Mouse (Mus musculus) liver, postnatal 0 days (tissue): ENCODE results near the gene Esrra. TPM values are rescaled to one million over a fixed set of nuclear protein-coding genes. Genes with fewer than 3 reads are reported as not detected.
"Not testable (repeated sequence)": the region's sequence is repeated elsewhere in the genome, so short reads cannot be mapped to it uniquely, and the experiment has no call there.

ENCODE experiments used
- ATAC-seq: fragments of 200-750 bp; cut with Nextera tagmentation; 2 replicates; pipeline ENCODE4 v1.8.0; 2017; ENCODE audit warnings: mild to moderate bottlenecking, moderate library complexity
- DNase-seq: peaks from one replicate; pipeline ENCODE4 v3.0.0-alpha.2; 2016
- H3K27ac ChIP-seq: fragments of 300-500 bp; sonication (generic); 2 replicates; pipeline ENCODE4 v1.5.1; 2014; ENCODE audit warnings: antibody characterized with exemption, moderate library complexity, mild to moderate bottlenecking, low read depth
- H3K27me3 ChIP-seq: fragments of 300-500 bp; sonication (generic); 2 replicates; pipeline ENCODE4 v1.6.1; 2014; ENCODE audit warnings: low read length, control low read depth, mixed read lengths; ENCODE audit not compliant: insufficient read depth
- H3K36me3 ChIP-seq: fragments of 300-500 bp; sonication (generic); replicated peaks from 2 replicates; pipeline ENCODE4 v1.6.1; 2014; ENCODE audit warnings: mild to moderate bottlenecking, control low read depth, low read length, moderate library complexity, mixed read lengths; ENCODE audit not compliant: insufficient read depth
- H3K4me1 ChIP-seq: fragments of 300-500 bp; sonication (generic); 2 replicates; pipeline ENCODE4 v1.6.1; 2014; ENCODE audit warnings: antibody characterized with exemption, mild to moderate bottlenecking, control low read depth; ENCODE audit not compliant: insufficient read depth
- H3K4me2 ChIP-seq: fragments of 300-500 bp; sonication (generic); 2 replicates; pipeline ENCODE4 v1.6.1; 2014; ENCODE audit warnings: low read depth, mild to moderate bottlenecking, low read length, moderate library complexity, mixed read lengths
- H3K4me3 ChIP-seq: fragments of 300-500 bp; sonication (generic); 2 replicates; pipeline ENCODE4 v1.5.1; 2014; ENCODE audit warnings: low read depth, low read length
- H3K9ac ChIP-seq: fragments of 300-500 bp; sonication (generic); replicated peaks from 2 replicates; pipeline ENCODE4 v1.6.1; 2014; ENCODE audit warnings: mild to moderate bottlenecking, moderate library complexity
- H3K9me3 ChIP-seq: fragments of 300-500 bp; sonication (generic); 2 replicates; pipeline ENCODE4 v1.6.1; 2016; ENCODE audit warnings: mild to moderate bottlenecking, control low read depth, low read length, mixed read lengths
- CTCF ChIP-seq: sonication (generic); IDR thresholded peaks from 2 replicates; pipeline ENCODE4 v1.5.1; 2016; ENCODE audit warnings: antibody characterized with exemption, low read depth
- EP300 ChIP-seq: IDR thresholded peaks from 2 replicates; pipeline ENCODE4 v1.6.1; 2016; ENCODE audit warnings: antibody characterized with exemption, low read depth, mild to moderate bottlenecking
- WGBS: fragments of 180-500 bp; shearing (Covaris S2); extraction: QIAGEN DNeasy Blood & Tissue Kit; methylation state at CpG from one replicate; pipeline ENCODE4 v1.1.7; 2014; ENCODE audit not compliant: insufficient replicate concordance; 5-methylcytosine and 5-hydroxymethylcytosine counted together
- polyA plus RNA-seq: library from polyadenylated mRNA; unstranded; fragments of >200 nt; fragmentation: Nextera tagmentation; extraction: Ambion mirVana; gene quantifications from 2 replicates; pipeline ENCODE4 v1.2.1, GENCODE M21; 2015

The Esrra gene
- polyA plus RNA-seq, 1 experiment from 2014 or later, result 8.2 TPM

- 78% methylated on average over 4 of the region's 4 CpGs for WGBS
- DNase-seq, result no peak
Measured at GRCm38 (mm10) chr19:6899641-6900040, 22.0 kb downstream of the Esrra start.

GRCm38 (mm10) chr19:6895608-6896305 lies 25.9 kb downstream of the Esrra start:
- not testable (repeated sequence) for H3K4me1 ChIP-seq, H3K9me3 ChIP-seq, H3K27ac ChIP-seq, H3K4me3 ChIP-seq, H3K36me3 ChIP-seq, H3K9ac ChIP-seq, ATAC-seq, H3K27me3 ChIP-seq, H3K4me2 ChIP-seq, DNase-seq
- WGBS, result 66% methylated on average over 18 of the region's 18 CpGs

More at GRCm38 (mm10) chr19:6899641-6900040, 22.0 kb downstream of the Esrra start:
- H3K9me3 ChIP-seq, result no peaks in the 10 kb centered on the region
- H3K4me2 ChIP-seq, result no peak overlapping the region
- no peak overlapping the region for H3K27ac ChIP-seq
- ATAC-seq, result no peak
- no peak overlapping the region for H3K4me3 ChIP-seq
- H3K9ac ChIP-seq, result no peak overlapping the region
- H3K36me3 ChIP-seq, result no peaks in the 10 kb centered on the region
- H3K27me3 ChIP-seq, result no peaks in the 10 kb centered on the region
- TF ChIP-seq CTCF, result no peak
- no peak for TF ChIP-seq EP300
- H3K4me1 ChIP-seq, result no peaks in the 10 kb centered on the region

GRCm38 (mm10) chr19:6893731-6894451 lies 27.7 kb downstream of the Esrra start:
- Histone ChIP-seq H3K9me3 (no peaks in the 10 kb centered on the region), H3K36me3 (no peaks in the 10 kb centered on the region), H3K27me3 (no peaks in the 10 kb centered on the region), H3K27ac (no peak overlapping the region), H3K4me2 (no peak overlapping the region), H3K4me1 (no peaks in the 10 kb centered on the region), H3K9ac (no peak overlapping the region), H3K4me3 (no peak overlapping the region)
- TF ChIP-seq CTCF (no peak), EP300 (no peak)
- DNase-seq, result no peak
- 86% methylated on average over 14 of the region's 14 CpGs for WGBS
- no peak for ATAC-seq

DNA sequence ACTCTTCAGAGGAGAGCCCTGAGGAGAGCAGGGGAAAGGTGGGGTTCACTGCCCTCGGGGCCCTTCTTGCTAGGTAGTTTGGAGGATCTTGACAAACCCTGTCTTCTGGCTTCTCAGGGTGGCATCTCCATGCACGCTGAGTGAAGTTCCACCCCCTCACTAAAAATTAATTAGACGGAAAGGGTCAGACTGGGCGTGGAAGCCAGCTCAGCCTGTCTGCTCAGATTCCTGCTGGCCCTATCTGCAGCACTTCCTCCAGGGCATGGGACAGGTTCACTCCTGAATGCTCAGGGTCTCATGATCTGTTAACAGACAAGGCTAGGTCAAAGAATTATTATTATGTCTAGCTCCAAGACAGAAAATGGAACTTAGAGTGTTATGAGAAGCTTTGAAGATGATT lies 29.1 kb downstream of the Esrra start:
- H3K27me3 ChIP-seq, result no peaks in the 10 kb centered on the region
- ATAC-seq, result no peak
- DNase-seq, result no peak
- no peak overlapping the region for H3K4me2 ChIP-seq
- no peaks in the 10 kb centered on the region for H3K9me3 ChIP-seq
- WGBS, result 50% methylated on average over 4 of the region's 4 CpGs
- no peaks in the 10 kb centered on the region for H3K4me1 ChIP-seq
- no peak overlapping the region for H3K4me3 ChIP-seq
- no peak overlapping the region for H3K27ac ChIP-seq
- TF ChIP-seq EP300, result no peak
- TF ChIP-seq CTCF, result no peak
- no peaks in the 10 kb centered on the region for H3K36me3 ChIP-seq
- no peak overlapping the region for H3K9ac ChIP-seq

- H3K27ac ChIP-seq, result no peak overlapping the region
- H3K4me2 ChIP-seq, result no peak overlapping the region
- H3K9me3 ChIP-seq, result no peaks in the 10 kb centered on the region
- no peak overlapping the region for H3K9ac ChIP-seq
- no peak for DNase-seq
- whole genome bisulfite sequencing, result 78% methylated on average over 4 of the region's 4 CpGs
- H3K4me3 ChIP-seq, result no peak overlapping the region
- H3K4me1 ChIP-seq, result no peaks in the 10 kb centered on the region
- TF ChIP-seq EP300, result no peak
- no peak for TF ChIP-seq CTCF
- no peaks in the 10 kb centered on the region for H3K36me3 ChIP-seq
- no peaks in the 10 kb centered on the region for H3K27me3 ChIP-seq
- no peak for ATAC-seq
Measured at GRCm38 (mm10) chr19:6877965-6878364, 43.6 kb downstream of the Esrra start.

DNA sequence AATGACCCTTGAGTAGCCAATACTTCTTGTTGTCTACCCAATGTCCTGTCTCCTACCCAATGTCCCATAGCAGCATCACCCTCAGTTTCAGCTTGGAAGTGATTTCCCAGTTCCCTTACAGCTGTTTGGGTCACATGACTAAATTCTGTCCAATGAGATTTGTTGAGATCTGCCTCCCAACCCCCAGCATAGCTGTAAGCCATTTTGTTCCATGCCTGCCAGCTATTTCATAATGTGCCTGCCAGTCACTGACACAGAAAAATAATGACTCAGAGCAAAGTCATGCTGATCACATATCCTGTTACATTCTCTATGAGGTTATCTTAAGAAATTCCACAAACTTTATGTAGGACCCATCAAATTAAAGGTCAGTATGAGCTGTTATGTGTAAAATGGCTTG lies 44.8 kb downstream of the Esrra start:
- DNase-seq (peak; percentile 44), ATAC-seq (peak; percentile 88)
- no peak overlapping the region for H3K9ac ChIP-seq
- H3K4me2 ChIP-seq, result no peak overlapping the region
- no peaks in the 10 kb centered on the region; the same call in 1 of the 2 replicates for H3K4me1 ChIP-seq
- H3K9me3 ChIP-seq, result no peaks in the 10 kb centered on the region
- no peak overlapping the region for H3K4me3 ChIP-seq
- no peak overlapping the region for H3K27ac ChIP-seq
- no peaks in the 10 kb centered on the region for H3K36me3 ChIP-seq
- TF ChIP-seq EP300, result no peak
- TF ChIP-seq CTCF, result no peak
- no peaks in the 10 kb centered on the region for H3K27me3 ChIP-seq
